Mouse (Mus musculus): ENCODE measurements at regions not wholly inside any gene's neighbourhood (a gene's known extent, or its start where the extent isn't known, plus 50 kb on each side); places are given as distances from the start of the nearest gene placed in this dataset.

DNA sequence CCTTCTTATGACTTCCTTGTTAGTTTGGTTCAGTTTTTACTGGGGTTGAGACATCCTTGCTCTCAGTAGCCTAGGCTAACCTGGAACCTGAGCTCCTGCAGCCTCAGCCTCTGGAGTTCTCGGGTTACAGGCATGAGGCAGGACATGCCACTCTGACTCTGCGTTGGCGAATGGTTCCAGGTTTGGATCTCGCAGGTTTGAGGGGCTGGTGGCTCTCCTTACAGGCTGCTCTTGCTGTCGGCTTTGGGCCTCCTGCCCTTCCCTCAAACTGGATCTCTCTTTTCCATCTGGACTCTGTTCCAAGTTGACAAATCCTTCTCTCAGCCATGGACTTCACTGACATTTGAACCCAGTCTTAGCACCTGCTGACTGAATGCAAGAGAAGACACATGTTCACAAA, 325.4 kb downstream of the Zfp706 start:
- in situ Hi-C loops (cut with MboI; ENCODE audit: low pct_unique_long_range_greater_than_20kb in 1 of 2, low sequenced_read_pairs in 2 of 2, unreplicated experiment in 1 of 2): no loop called here

GRCm38 (mm10) chr15:36680361-36681140, 327.0 kb downstream of the Zfp706 start:
- in situ Hi-C loops (cut with MboI; ENCODE audit: low pct_unique_long_range_greater_than_20kb in 1 of 2, low sequenced_read_pairs in 2 of 2, unreplicated experiment in 1 of 2): no loop called here

GRCm38 (mm10) chr15:36679577-36679976, 328.0 kb downstream of the Zfp706 start:
- in situ Hi-C loops (cut with MboI; ENCODE audit: low pct_unique_long_range_greater_than_20kb in 1 of 2, low sequenced_read_pairs in 2 of 2, unreplicated experiment in 1 of 2): no loop called here

DNA sequence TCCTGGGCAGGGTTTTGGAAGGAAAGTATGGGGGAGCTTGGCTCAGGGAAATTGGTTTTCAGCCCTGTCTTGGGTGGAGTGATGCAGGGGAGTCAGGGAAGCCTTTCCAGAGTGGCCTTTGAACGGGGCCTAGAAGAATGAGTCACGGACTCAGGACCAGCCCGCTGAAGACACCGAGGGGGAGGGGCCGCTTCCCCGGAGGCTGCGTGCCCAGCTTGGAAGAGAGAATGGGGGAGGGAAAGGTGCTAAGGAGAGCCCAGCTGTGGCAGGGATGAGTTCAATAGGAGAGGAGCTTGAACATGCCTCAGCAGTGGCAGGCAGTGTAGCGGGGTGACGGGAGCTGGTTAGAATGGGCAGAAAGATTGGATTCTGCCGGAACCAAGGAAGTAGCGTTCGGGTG, 337.8 kb downstream of the Zfp706 start:
- in situ Hi-C loops (cut with MboI; ENCODE audit: low pct_unique_long_range_greater_than_20kb in 1 of 2, low sequenced_read_pairs in 2 of 2, unreplicated experiment in 1 of 2): no loop called here

GRCm38 (mm10) chr15:36666566-36666965, 341.0 kb downstream of the Zfp706 start:
- in situ Hi-C loops (cut with MboI; ENCODE audit: low pct_unique_long_range_greater_than_20kb in 1 of 2, low sequenced_read_pairs in 2 of 2, unreplicated experiment in 1 of 2): no loop called here

DNA sequence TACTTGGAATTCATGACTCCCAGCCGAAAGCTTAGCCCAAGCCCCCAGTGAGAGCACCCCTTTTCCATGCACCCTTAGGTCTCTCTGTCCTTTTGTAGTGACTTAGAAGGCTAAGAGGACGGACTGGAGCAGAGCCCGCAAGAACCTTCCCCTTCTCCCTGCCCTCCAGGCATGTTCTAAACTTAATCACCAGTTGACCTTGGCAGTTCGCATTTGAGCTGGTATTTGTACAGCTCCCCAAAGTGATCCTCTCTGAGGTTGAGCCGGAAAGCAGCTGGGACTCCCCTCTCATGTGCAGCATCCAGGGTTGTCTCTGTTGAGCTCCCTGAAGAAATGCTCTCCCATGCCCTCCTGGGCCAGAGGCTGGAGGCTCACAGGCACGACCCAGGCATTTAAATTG, 343.2 kb downstream of the Zfp706 start:
- in situ Hi-C loops (cut with MboI; ENCODE audit: low pct_unique_long_range_greater_than_20kb in 1 of 2, low sequenced_read_pairs in 2 of 2, unreplicated experiment in 1 of 2): no loop called here

DNA sequence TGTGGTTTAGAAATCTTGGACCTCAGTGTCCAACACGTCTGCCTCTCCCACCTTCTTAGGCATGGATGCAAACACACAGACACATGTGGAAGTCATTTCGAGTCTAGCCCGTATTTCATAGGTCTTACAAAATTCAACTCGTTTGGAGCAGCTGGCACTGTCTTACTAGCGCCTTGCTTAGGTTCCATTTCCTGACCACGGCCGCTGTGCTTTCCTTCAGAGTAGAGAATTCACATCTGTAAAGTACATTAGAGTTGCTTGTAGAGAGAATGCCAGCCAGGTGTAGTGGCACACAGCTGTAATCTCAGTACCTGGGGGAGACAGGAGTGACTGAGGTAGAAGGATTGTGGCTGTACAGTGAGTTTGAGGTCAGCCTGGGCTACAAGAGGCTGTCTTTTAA, 346.6 kb downstream of the Zfp706 start:
- in situ Hi-C loops (cut with MboI; ENCODE audit: low pct_unique_long_range_greater_than_20kb in 1 of 2, low sequenced_read_pairs in 2 of 2, unreplicated experiment in 1 of 2): no loop called here

Data from mouse embryonic stem cell (cell line).